Mouse (Mus musculus) left cerebral cortex, postnatal 36 days (tissue): ENCODE measurements at regions not wholly inside any gene's neighbourhood (a gene's known extent, or its start where the extent isn't known, plus 50 kb on each side); places are given as distances from the start of the nearest gene placed in this dataset.

Experiments
- DNase-seq, 2 experiments: peaks; one replicate each; pipeline ENCODE4 v3.0.0; 2021 to 2022; ENCODE audit warnings: low spot score in 2 of 2, mixed read lengths in 1 of 2
- intact Hi-C: fragments of 180-260 bp; cut with DNase I; formaldehyde crosslinking; loops from one replicate; pipeline ENCODE4 v1.15.1; 2025

DNA sequence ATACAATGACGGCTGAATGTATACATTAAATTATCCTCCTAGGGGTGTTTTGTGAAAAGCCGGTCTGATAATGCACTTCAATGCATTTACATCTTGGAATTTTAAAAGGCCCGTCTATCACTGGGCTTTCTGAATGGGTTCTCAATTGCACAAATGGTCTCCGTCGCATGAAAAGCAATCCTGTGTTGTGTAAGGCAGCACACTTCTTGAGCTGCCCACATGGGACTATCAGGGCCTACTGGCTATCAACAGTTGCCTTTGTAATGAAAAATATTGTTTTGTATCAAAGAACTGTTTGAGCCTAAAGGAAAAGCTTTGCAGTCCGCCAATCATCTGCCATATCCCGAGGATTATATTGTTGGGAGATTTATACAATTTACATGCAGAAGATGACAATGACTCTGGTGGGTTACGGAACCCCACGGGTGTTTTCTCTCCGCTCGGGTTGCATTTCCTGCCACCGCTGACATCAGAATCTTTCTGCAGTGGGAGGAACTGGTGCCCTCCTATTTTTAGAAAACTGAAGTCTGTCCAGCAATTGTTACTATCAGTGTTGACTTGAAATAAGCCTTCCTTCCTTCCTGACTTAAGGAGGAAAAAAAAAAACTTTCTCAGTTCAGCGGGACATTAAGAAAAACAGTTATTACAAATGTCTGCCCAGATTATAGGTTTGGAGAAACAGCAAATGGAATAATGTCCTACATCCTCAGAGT lies 118.7 kb downstream of the Tmem26 start:
- intact Hi-C loops, result no loop called here
- no peak for DNase-seq

DNA sequence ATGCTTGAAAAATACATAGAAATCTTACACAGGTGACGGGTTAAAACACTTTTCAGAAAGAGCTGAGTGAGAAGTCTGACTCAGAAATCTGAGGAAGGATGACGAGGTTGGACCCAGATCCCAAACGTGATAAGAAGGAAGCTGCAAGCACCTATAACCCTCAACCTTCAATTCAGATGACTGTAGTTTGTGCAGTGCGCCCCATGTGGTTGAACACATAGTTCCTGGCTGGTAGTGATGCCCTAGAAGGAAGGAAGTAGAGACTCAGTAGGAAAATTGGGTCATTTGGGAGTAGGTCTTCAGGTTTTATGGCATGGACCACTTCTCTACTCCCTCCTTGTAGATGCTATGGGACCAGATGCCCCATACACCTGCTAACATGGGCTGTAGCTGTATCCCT lies 120.6 kb downstream of the Tmem26 start:
- intact Hi-C loops, result no loop called here
- DNase-seq, result no peak

DNA sequence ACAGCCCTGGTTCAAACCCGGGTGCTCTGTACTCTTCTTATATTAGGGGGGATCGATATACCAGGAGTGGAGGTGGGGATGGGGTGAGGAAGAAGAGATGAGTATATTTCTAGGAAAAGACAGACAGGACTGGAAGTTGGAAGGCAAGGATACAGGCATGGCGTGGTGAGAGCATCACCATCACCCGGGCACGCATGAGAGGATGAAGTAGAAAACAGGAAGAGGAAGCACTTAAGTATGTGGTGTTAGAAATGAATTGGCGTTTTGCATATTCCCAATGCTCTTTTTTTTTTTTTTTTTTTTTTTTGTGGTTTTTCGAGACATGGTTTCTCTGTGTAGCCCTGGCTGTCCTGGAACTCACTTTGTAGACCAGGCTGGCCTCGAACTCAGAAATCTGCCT lies 121.2 kb downstream of the Tmem26 start:
- no peak for DNase-seq
- intact Hi-C loops, result no loop called here

DNA sequence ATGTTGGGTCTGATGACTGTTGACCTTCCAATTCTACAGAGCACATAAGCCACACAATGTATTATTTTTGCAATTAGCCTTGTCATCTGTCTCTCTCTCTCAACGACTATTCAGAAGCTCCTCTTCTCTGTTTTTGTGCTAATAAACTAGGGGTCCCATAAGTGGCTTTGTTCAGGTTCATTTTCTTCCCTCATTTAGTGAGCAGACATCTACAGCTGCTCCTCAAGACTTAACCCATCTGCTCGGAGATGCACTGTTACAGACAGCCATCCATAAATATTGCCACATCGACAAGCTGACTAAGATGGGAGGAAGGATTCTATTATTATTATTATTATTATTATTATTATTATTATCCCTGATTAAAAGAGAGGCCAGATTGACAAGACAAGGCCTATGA lies 127.7 kb downstream of the Tmem26 start:
- intact Hi-C loops, result no loop called here
- DNase-seq, result no peak

DNA sequence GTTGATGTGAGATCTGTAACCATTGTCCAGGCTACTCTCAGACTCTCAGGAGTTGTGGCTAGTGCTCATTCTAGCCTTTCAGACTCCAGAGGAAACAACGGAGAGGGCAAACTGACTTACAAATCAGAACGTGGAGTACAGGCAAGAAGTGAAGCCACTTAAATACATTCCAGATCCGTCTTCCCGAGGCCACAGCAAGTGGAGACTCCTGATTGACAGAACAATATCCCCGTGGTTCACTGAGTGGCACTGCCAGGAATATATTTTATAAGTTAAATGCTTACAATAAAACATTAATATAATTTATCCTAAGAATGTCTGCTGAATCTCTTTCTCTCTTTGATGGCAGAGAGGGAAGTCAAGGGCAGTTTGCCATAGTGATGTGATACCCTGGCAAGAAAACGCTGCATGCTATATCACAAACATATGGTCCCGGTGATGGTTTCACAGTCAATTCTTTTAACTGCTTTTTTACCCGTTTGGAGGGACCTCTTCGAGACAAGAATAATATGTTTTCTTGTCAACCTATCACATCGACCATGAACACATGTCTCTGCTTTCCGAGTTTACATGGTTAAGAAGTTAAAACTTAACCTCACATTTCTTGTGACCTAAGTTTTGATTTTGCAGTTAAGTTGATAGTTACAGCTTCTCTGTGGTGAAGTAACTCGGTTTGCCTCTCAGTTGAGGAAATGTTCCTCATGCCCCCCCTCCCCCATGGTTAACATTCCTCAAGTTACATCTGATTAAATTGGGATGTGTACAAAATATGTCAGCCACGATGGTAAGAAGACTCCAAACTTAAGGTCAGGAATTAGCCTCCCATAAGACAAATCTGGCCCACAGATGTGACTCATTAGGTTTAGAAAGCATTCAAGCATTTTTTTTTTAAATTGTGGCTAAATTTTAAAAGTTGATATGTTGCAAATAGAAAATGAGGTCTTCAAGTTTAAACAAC lies 132.8 kb downstream of the Tmem26 start:
- no peak for DNase-seq
- intact Hi-C loops, result no loop called here

DNA sequence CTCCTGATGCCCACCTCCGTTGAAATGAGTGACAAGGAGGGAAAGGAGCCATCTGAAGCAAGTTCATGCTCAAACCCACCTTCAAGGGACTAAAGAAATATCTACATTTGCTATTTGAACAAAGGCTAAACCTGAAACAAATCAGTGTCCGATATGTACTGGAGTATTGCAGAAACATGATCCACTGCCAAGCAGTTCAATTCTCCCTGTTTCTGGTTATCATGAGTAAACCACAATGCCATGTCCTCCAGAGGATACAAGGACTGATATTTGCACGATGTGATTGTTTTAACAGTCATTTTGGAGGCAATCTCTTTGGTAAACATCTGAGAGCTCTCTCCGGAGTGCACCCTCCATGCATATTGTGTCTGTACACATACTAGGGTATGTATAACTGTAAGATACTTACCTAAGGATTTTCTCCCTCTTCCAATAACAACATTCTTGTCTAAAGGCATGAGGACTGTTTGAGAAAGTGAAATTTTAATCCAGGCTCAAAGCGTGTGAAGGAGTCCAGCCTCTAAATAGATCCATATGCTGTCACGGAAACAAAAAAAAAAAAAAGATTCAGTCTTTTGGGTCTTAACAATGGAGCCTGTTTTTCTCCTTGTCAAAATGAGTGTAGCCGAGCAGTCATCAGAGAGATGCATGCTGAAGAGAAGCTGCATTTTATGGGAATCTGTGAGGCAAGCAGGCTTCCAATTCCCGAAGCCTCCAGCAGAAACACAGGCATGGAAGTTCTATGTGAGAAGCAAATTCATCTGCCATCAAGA lies 141.3 kb downstream of the Tmem26 start:
- intact Hi-C loops, result no loop called here
- no peak for DNase-seq

DNA sequence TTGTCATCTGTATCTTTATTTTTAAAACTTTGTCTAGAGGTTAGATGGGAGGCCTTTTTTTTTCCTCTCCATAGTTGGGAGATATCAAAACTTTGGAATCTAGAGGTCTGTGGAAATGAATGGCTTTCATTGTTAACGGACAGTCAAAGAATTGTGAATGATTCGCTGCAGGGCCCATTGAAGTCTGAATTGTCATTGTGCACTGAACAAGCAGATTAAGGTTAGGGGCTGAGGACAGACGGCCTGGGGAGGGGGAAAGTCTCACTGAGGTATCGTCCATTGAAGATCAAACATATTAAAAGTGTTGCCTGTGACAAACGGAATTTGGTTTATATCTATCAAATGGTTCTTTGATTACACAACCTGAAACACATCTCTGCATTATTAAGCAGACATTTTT lies 142.3 kb downstream of the Tmem26 start:
- no peak for DNase-seq
- intact Hi-C loops, result no loop called here

DNA sequence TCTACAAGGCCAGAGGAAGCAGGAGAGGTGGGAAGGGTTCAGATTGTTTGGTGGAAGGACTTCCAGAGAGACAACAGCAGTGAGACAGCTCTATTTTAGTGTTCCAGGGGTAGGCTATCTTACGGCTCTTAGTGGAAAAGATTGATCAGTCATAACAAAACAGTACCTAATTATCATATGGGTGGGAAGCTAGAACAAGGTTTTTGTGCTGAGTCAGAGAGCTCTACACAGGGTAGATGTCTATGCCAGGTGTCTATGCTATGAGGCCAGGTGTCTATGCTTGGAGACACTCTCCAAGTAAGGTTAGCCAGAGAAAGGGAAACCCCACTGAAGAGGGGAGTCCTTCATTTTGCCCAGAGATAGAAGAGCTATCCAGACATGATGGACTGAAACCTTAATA lies 143.9 kb downstream of the Tmem26 start:
- intact Hi-C loops, result no loop called here

DNA sequence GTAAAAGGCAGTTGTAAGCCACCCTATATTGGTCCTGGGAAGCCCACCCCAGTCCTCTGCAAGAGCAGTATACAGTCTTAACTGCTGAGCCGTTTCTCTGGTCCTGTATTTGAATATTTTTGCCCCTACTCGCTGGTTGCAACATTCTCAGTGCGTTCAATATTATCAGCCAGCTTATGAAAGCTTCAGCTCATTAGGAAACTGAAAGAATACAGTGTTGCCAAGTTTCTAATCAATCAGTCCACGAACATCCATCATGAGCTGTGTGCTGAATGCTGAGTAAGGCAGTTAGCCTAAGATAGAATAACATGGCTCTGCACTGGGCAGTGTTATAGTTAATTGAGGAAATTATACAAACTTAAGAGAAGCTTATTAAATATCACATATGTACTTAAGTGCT lies 148.7 kb downstream of the Tmem26 start:
- intact Hi-C loops, result no loop called here
- DNase-seq, result no peak

More for the DNA sequence above, 143.9 kb downstream of the Tmem26 start:
- no peak for DNase-seq

DNA sequence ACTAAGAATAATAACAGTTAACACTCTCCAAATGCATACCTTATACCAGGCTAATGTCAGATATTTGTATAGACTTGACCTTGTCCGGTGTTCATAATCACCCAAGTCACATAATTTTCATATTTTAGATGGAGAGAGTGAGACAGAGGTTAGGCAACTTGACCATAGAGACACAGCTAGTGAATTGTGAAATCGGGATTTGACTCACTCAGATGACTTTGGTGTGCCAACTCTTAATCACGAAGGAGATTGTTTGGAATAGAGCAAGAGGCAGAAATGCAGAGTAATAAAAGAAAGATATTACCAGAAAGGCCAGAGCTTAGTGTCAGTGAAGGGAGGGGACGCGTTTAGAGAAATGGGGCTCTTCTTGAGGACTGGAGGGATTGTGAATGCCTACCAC lies 152.2 kb downstream of the Tmem26 start:
- intact Hi-C loops, result no loop called here
- no peak for DNase-seq

DNA sequence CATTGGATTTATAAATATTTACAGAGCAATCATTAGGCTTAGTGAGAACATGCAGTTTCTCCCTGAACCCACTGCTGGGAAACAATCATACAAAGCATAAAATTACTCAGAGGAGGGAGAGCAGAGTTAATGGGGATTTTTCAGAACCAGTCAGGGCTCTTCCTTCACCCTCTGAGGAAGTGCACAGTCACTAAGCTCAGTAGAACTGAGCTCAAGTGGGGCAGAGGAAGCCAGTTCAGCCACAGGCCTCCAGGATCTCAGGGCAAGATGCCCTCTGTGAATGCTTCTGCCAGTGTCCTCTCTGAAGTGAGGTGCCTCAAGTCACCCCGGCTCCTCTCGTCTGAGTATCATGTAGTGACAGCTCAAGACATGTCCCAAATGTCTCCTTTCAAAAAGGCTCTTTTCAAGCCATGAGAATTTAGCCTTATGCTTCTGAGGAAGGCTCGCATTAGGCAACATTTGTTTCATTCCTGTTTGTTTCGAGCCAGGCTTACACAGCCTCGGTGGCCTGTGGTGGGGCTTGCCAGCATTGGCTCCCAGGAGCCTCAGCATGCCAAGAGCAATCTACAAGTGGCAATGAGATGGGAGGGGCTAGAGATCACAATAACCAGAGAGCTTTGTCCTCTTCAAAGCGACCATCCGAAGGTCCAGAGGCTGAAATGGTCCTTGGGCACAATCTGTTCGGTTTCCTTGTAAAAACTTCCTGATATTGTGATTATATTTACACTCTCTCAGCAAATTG lies 169.8 kb downstream of the Tmem26 start:
- DNase-seq, result no peak
- intact Hi-C loops, result no loop called here

DNA sequence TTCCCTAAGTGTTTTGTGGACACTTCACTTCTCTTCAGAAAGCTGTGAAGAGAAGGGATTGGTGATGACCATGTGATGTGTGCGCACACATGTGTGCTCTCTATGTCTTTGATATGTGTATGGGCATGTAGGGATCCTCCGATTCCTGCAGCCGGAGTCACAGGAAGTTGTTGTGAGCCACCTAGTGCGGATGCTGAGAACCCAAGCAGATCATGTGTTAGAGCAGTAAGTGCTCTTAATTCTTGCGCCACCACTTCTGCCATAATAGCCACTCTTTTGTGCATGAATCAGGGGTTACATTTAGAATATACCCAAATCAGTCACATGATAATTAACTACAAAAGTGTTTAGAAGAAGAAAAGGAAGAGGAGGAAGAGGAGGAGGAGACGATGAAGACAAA lies 170.7 kb downstream of the Tmem26 start:
- DNase-seq, result no peak
- intact Hi-C loops, result no loop called here

DNA sequence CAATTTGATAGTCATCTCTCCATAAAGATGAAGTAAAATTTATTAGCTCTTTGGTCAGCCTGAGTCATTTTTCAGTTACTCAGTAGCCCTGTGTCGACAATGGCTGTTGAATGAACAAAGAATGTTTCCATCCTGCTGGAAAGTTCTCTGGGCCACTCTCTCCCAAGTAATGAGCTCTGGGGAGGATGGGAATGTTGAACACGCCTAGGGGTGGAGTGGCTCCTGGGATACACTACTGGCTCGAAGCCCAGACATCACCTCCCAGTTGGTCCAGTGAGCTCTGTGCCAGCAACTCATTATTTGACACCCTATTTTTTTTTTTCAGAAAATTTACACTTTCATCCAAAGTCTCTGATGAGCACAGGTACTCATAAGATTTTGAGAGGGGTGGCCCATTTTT lies 174.1 kb downstream of the Tmem26 start:
- no peak for DNase-seq
- intact Hi-C loops, result no loop called here

DNA sequence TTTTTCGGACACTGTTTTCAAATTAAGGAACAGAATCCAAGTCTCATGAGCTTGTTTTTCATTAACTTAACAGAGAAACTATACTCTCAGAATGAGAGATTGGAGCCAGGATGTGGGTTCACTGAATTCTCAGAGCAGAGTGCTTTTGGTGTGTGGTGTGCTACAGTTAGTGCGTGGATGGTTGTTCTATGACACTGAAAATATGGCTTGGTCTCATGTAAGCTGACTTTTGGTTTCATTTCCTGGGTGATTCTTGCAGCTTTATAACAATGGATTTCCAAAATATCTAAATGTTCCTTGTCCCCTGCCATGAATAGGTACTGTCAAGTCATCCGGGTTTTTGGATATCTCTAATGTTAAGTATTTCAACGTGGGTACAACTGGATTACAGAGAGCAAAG lies 177.7 kb downstream of the Tmem26 start:
- no peak for DNase-seq
- intact Hi-C loops, result loop anchor here (5.0 to 10.0 kb wide), 3 partner anchors 106 to 264 kb away; no protein-coding TSS in a partner anchor

DNA sequence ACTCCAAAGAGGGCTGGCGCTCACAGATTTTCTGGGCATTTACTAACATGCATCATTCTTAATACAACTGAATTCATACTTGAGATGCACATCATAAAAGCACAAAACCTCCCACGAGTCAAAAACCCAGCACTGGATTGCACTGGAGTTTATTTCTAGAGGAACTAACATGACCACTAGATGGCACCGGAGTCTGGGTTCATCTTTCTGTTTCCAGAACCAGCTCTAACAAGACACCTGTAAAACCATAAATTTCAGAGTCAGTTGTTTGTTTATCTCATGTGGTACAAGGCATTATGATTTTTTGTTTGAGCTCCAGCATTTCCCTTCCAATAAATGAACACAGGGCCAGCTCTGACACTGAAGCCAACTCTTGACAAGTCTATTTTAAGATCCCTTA lies 179.2 kb downstream of the Tmem26 start:
- intact Hi-C loops, result loop anchor here (5.0 to 10.0 kb wide), 3 partner anchors 105 to 262 kb away; no protein-coding TSS in a partner anchor
- DNase-seq, result peak; percentile 14 to 43

DNA sequence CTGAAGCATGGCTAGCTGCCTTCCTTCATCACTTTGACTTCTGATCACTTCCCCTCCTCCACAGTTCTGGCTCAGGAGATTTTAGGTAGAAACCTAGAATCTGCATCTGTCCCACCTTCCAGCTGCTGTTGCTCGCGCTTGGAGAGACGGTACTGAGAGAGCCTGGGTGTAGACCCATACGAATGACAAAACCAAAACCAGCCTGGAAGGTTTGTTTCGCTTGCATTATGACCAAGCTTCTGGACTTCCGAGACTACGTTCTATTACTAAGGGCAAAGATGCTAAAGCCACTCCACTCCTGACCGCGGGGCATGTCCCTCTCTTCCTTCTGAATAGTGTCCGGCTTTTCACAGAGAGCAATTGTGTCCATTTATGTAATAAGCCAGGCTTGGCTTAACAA lies 180.9 kb downstream of the Tmem26 start:
- no peak for DNase-seq
- intact Hi-C loops, result loop anchor here (5.0 to 10.0 kb wide), 3 partner anchors 103 to 260 kb away; no protein-coding TSS in a partner anchor

DNA sequence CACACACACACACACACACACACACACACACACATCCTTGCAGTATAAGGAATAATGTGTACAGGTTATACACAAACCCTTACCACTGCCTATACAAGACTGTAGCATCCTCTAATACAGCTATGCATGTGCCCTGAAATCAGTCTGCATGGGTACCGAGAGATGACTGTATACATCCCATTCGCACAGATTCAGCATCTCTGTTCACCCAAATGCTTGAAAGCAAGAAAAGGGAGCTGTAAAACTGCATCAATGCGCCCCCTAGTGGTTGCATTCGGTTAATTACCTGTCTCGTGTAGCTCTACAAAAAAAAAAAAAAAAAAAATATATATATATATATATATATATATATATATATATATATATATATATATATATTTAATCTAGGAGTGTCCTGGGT lies 184.8 kb downstream of the Tmem26 start:
- intact Hi-C loops, result loop anchor here (5.0 to 10.0 kb wide), 2 partner anchors 257 to 414 kb away; no protein-coding TSS in a partner anchor
- peak; percentile 62 to 71 for DNase-seq

DNA sequence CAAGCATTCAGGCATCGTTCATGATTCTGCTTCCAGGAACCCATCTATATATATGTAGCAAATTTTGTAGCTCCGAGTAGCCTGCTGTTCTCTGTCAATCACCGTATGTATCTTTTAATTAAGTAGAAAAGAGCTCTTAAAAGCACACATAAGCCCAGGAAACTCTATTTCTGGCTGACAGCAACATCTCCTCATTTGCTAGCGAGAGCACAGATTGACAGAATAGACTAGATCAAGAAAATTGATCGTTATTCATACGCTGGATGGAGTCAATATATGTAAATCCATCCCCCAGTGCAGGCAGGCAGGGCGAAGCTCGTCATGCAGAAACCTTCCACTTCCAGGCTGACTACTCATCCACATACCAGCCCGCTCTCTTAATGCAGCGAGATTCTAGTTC lies 185.6 kb downstream of the Tmem26 start:
- no peak for DNase-seq
- intact Hi-C loops, result loop anchor here (5.0 to 10.0 kb wide), 2 partner anchors 256 to 413 kb away; no protein-coding TSS in a partner anchor

DNA sequence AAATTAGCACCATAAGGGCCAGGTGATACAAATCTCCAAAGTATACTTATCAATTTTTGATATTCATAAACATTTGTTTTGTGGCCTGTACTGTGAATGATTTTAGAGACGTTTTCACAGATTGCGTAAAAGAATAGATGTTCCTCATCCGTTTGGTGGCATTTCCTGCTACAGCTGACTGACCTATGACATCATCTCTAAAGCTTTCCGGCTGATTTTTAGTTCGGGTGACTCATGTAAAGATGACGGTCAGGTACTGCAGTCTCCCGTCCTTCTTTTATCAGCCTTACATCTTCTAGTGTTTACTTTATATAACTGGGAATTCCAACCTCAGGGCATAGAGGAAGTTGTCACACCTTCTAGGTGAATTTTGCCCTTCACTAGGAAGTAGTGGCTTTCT lies 192.7 kb downstream of the Tmem26 start:
- intact Hi-C loops, result no loop called here
- no peak for DNase-seq
